Mouse (Mus musculus) MEL (cell line): Measurements from ENCODE around the gene Aoc1.

Experiments
- CHD2 ChIP-seq: IDR thresholded peaks from 2 replicates; pipeline ENCODE4 v1.6.1; 2011; ENCODE audit warnings: low read length, improper control_type of control experiment
- CTCF ChIP-seq, 3 experiments: IDR thresholded peaks in 2 of 3; conservative IDR thresholded peaks in 1 of 3; 2 replicates each; pipeline ENCODE4 v1.5.1; 2011 to 2012; ENCODE audit warnings: low read length in 3 of 3, low read depth in 2 of 3, mild to moderate bottlenecking in 2 of 3, improper control_type of control experiment in 1 of 3, inconsistent platforms in 1 of 3, mixed read lengths in 1 of 3, moderate library complexity in 1 of 3; ENCODE audit not compliant: control insufficient read depth in 1 of 3, insufficient read depth in 1 of 3, poor library complexity in 1 of 3, severe bottlenecking in 1 of 3
- EP300 ChIP-seq, 2 experiments: IDR thresholded peaks; 2 replicates each; pipeline ENCODE4 v1.6.1; 2011; ENCODE audit warnings: improper control_type of control experiment in 2 of 2, low read length in 2 of 2, low read depth in 1 of 2, mild to moderate bottlenecking in 1 of 2
- MAX ChIP-seq: IDR thresholded peaks from 2 replicates; pipeline ENCODE4 v1.6.1; 2011; ENCODE audit warnings: low read length, improper control_type of control experiment
- POLR2AphosphoS2 ChIP-seq: IDR thresholded peaks from 2 replicates; pipeline ENCODE4 v1.6.1; 2011; ENCODE audit warnings: low read length, improper control_type of control experiment
- SIN3A ChIP-seq: IDR thresholded peaks from 2 replicates; pipeline ENCODE4 v1.6.1; 2012; ENCODE audit warnings: low read length, improper control_type of control experiment, inconsistent platforms
- TCF12 ChIP-seq: IDR thresholded peaks from 2 replicates; pipeline ENCODE4 v1.6.1; 2014; ENCODE audit warnings: low read depth, mild to moderate bottlenecking, inconsistent platforms, low read length, improper control_type of control experiment, moderate library complexity
- USF1 ChIP-seq: IDR thresholded peaks from 2 replicates; pipeline ENCODE4 v1.6.1; 2014; ENCODE audit warnings: low read depth, mild to moderate bottlenecking, inconsistent platforms, low read length, improper control_type of control experiment, moderate library complexity
- ZC3H11A ChIP-seq: IDR thresholded peaks from 2 replicates; pipeline ENCODE4 v1.6.1; 2012; ENCODE audit warnings: low read depth, mild to moderate bottlenecking, inconsistent platforms, low read length, improper control_type of control experiment
- ZMIZ1 ChIP-seq: IDR thresholded peaks from 2 replicates; pipeline ENCODE4 v1.6.1; 2012; ENCODE audit warnings: low read depth, mild to moderate bottlenecking, inconsistent platforms, low read length, improper control_type of control experiment, moderate library complexity
- ZNF384 ChIP-seq: IDR thresholded peaks from 2 replicates; pipeline ENCODE4 v1.6.1; 2012; ENCODE audit warnings: low read depth, mild to moderate bottlenecking, inconsistent platforms, low read length, improper control_type of control experiment

GRCm38 (mm10) chr6:48825016-48825415, 47.7 kb upstream of the Aoc1 start:
- TF ChIP-seq CTCF (IDR thresholded peaks at IDR 0.05 in 2 of 3, conservative IDR thresholded peaks at IDR 0.05 in 1 of 3; ENCODE audit: control insufficient read depth in 1 of 3, insufficient read depth in 1 of 3, low read depth in 2 of 3, low read length in 3 of 3, poor library complexity in 1 of 3, severe bottlenecking in 1 of 3) (no peak), EP300 (IDR thresholded peaks at IDR 0.05; ENCODE audit: low read depth in 1 of 2, low read length in 2 of 2) (no peak), MAX (no peak), ZNF384 (no peak), TCF12 (no peak), ZMIZ1 (no peak), ZC3H11A (no peak), USF1 (no peak), SIN3A (no peak), CHD2 (no peak), POLR2AphosphoS2 (no peak)
